Mouse (Mus musculus): ENCODE data around the gene Lta. TPM values are rescaled to one million over a fixed set of nuclear protein-coding genes. Genes with fewer than 3 reads are reported as not detected.

Lta gene
- total and polyA plus RNA-seq, 2 experiments = not detected

- Histone ChIP-seq H3K9ac (ENCODE audit: low read depth, low read length) (no peak overlapping the region), H3K27ac (replicated peaks; ENCODE audit: insufficient read depth, low read depth, low read length) (no peak overlapping the region), H3K79me2 (ENCODE audit: control insufficient read depth, insufficient read depth, low read length) (peaks cover 39% of the 10 kb centered on the region), H3K36me3 (ENCODE audit: control insufficient read depth, insufficient read depth, low read length) (peaks cover 52% of the 10 kb centered on the region), H3K27me3 (ENCODE audit: control insufficient read depth, insufficient read depth, low read length) (no peaks in the 10 kb centered on the region), H3K4me1 (ENCODE audit: control insufficient read depth, insufficient read depth, low read length) (peaks cover 5% of the 10 kb centered on the region), H3K4me3 (ENCODE audit: insufficient read depth, low read depth, low read length) (no peak overlapping the region)
- no peak for DNase-seq (ENCODE audit: extremely low read depth, low read depth, low spot score)
- no peak for TF ChIP-seq POLR2A (IDR thresholded peaks at IDR 0.05; ENCODE audit: extremely low read depth, insufficient read depth, low read length)
- TF ChIP-seq CTCF (IDR thresholded peaks at IDR 0.05; ENCODE audit: low read depth, low read length) = no peak
- 78% methylated on average over 11 of the region's 11 CpGs for WGBS
Measured at GRCm38 (mm10) chr17:35161421-35161820, 43.7 kb downstream of the Lta start.

- Histone ChIP-seq H3K9ac (ENCODE audit: low read depth, low read length) (no peak overlapping the region), H3K79me2 (ENCODE audit: control insufficient read depth, insufficient read depth, low read length) (peaks cover 39% of the 10 kb centered on the region), H3K36me3 (ENCODE audit: control insufficient read depth, insufficient read depth, low read length) (peaks cover 64% of the 10 kb centered on the region), H3K27ac (replicated peaks; ENCODE audit: insufficient read depth, low read depth, low read length) (no peak overlapping the region), H3K4me1 (ENCODE audit: control insufficient read depth, insufficient read depth, low read length) (peaks cover 2% of the 10 kb centered on the region), H3K27me3 (ENCODE audit: control insufficient read depth, insufficient read depth, low read length) (no peaks in the 10 kb centered on the region), H3K4me3 (ENCODE audit: insufficient read depth, low read depth, low read length) (no peak overlapping the region)
- no peak for TF ChIP-seq POLR2A (IDR thresholded peaks at IDR 0.05; ENCODE audit: extremely low read depth, insufficient read depth, low read length)
- 92% methylated on average over 7 of the region's 7 CpGs for WGBS
- no peak for DNase-seq (ENCODE audit: extremely low read depth, low read depth, low spot score)
Measured at GRCm38 (mm10) chr17:35159638-35160037, 45.5 kb downstream of the Lta start.

GRCm38 (mm10) chr17:35158850-35159593 lies 46.1 kb downstream of the Lta start:
- Histone ChIP-seq H3K4me1 (ENCODE audit: control insufficient read depth, insufficient read depth, low read length) (peaks cover 2% of the 10 kb centered on the region), H3K36me3 (ENCODE audit: control insufficient read depth, insufficient read depth, low read length) (peaks cover 70% of the 10 kb centered on the region), H3K27ac (replicated peaks; ENCODE audit: insufficient read depth, low read depth, low read length) (no peak overlapping the region), H3K4me3 (ENCODE audit: insufficient read depth, low read depth, low read length) (no peak overlapping the region), H3K27me3 (ENCODE audit: control insufficient read depth, insufficient read depth, low read length) (no peaks in the 10 kb centered on the region), H3K79me2 (ENCODE audit: control insufficient read depth, insufficient read depth, low read length) (peaks cover 34% of the 10 kb centered on the region), H3K9ac (ENCODE audit: low read depth, low read length) (no peak overlapping the region)
- 90% methylated on average over 16 of the region's 16 CpGs for WGBS
- TF ChIP-seq POLR2A (IDR thresholded peaks at IDR 0.05; ENCODE audit: extremely low read depth, insufficient read depth, low read length) (no peak), CTCF (IDR thresholded peaks at IDR 0.05; ENCODE audit: low read depth, low read length) (no peak)
- no peak for DNase-seq (ENCODE audit: extremely low read depth, low read depth, low spot score)

GRCm38 (mm10) chr17:35157661-35158175 lies 47.4 kb downstream of the Lta start:
- Histone ChIP-seq H3K36me3 (ENCODE audit: control insufficient read depth, insufficient read depth, low read length) (peaks cover 82% of the 10 kb centered on the region), H3K27ac (replicated peaks; ENCODE audit: insufficient read depth, low read depth, low read length) (no peak overlapping the region), H3K27me3 (ENCODE audit: control insufficient read depth, insufficient read depth, low read length) (no peaks in the 10 kb centered on the region), H3K4me3 (ENCODE audit: insufficient read depth, low read depth, low read length) (no peak overlapping the region), H3K9ac (ENCODE audit: low read depth, low read length) (no peak overlapping the region), H3K4me1 (ENCODE audit: control insufficient read depth, insufficient read depth, low read length) (no peaks in the 10 kb centered on the region; the same call in 1 of the 2 replicates), H3K79me2 (ENCODE audit: control insufficient read depth, insufficient read depth, low read length) (peaks cover 27% of the 10 kb centered on the region)
- DNase-seq (ENCODE audit: extremely low read depth, low read depth, low spot score) = no peak
- TF ChIP-seq CTCF (IDR thresholded peaks at IDR 0.05; ENCODE audit: low read depth, low read length) = no peak
- WGBS = 94% methylated on average over 8 of the region's 8 CpGs

GRCm38 (mm10) chr17:35157254-35157653 lies 47.9 kb downstream of the Lta start:
- no peaks in the 10 kb centered on the region for H3K4me1 ChIP-seq (ENCODE audit: control insufficient read depth, insufficient read depth, low read length)
- peaks cover 23% of the 10 kb centered on the region for H3K79me2 ChIP-seq (ENCODE audit: control insufficient read depth, insufficient read depth, low read length)
- H3K4me3 ChIP-seq (ENCODE audit: insufficient read depth, low read depth, low read length) = no peak overlapping the region
- no peak overlapping the region for H3K9ac ChIP-seq (ENCODE audit: low read depth, low read length)
- TF ChIP-seq CTCF (IDR thresholded peaks at IDR 0.05; ENCODE audit: low read depth, low read length) = no peak
- TF ChIP-seq POLR2A (IDR thresholded peaks at IDR 0.05; ENCODE audit: extremely low read depth, insufficient read depth, low read length) = no peak
- H3K36me3 ChIP-seq (ENCODE audit: control insufficient read depth, insufficient read depth, low read length) = peaks cover 86% of the 10 kb centered on the region
- H3K27me3 ChIP-seq (ENCODE audit: control insufficient read depth, insufficient read depth, low read length) = no peaks in the 10 kb centered on the region
- no peak overlapping the region for H3K27ac ChIP-seq (replicated peaks; ENCODE audit: insufficient read depth, low read depth, low read length)
- no peak for DNase-seq (ENCODE audit: extremely low read depth, low read depth, low spot score)
- WGBS = 90% methylated on average over 8 of the region's 8 CpGs

All from liver, adult 2 months (tissue).